In genomic region chr17:14455251-14455743, GRCm38 (mm10) we compare ENCODE assay signal across 11 mouse cellular contexts.
A peak's percentile ranks its signal among the peaks of the same experiment; 100 is the strongest.
DNase-seq lines count a peak whose midpoint lies in the region; ATAC-seq and TF ChIP-seq lines count a peak whose summit lies in the region.
"Had no signal": no experiment of that assay in that cellular context is flagged by ENCODE, and none has a peak within 500 bp of the region (broad histone marks: within the 10 kb centered on the region; RNA-seq: fewer than 3 reads in every experiment).

No protein-coding gene starts in this region.

- WGBS in forebrain, embryonic 15.5 days = 45% methylated on average over 8 of the region's 8 CpGs
- WGBS in stomach, postnatal 0 days = 42% methylated on average over 8 of the region's 8 CpGs

- no peaks in the 10 kb centered on the region for H3K27me3 ChIP-seq in forebrain, embryonic 15.5 days
- no peaks in the 10 kb centered on the region for H3K27me3 ChIP-seq in stomach, postnatal 0 days (ENCODE audit: control insufficient read depth, insufficient read depth, low read length)

- no peak overlapping the region for H3K9ac ChIP-seq in forebrain, embryonic 15.5 days (replicated peaks)
- no peak overlapping the region for H3K9ac ChIP-seq in stomach, postnatal 0 days (ENCODE audit: low read length)

- H3K36me3 ChIP-seq in forebrain, embryonic 15.5 days = no peaks in the 10 kb centered on the region
- no peaks in the 10 kb centered on the region for H3K36me3 ChIP-seq in stomach, postnatal 0 days (ENCODE audit: control insufficient read depth, insufficient read depth, low read length)
- H3K36me3 ChIP-seq: midbrain, embryonic 10.5 days had no signal

- no peak overlapping the region for H3K27ac ChIP-seq in forebrain, embryonic 15.5 days (replicated peaks)
- no peak overlapping the region for H3K27ac ChIP-seq in stomach, postnatal 0 days (replicated peaks)
- no peak overlapping the region for H3K27ac ChIP-seq in layer of hippocampus, adult 2 months
- H3K27ac ChIP-seq: kidney, postnatal 0 days; midbrain, embryonic 10.5 days had no signal

- no peak for TF ChIP-seq EP300 in stomach, postnatal 0 days (optimal IDR thresholded peaks at IDR 0.05)

- DNase-seq in testis, postnatal 10 days (ENCODE audit: low spot score) = peak; percentile 60
- DNase-seq in testis, postnatal 14 days (ENCODE audit: low spot score) = no peak
- peak; percentile 82 for DNase-seq in cerebellum, adult 9-10 months
- peak; percentile 18 for DNase-seq in stomach, postnatal 0 days (ENCODE audit: low spot score)
- no peak for DNase-seq in gastrocnemius, postnatal 14 days
- no peak for DNase-seq in layer of hippocampus, adult 2 months (ENCODE audit: low spot score in 2 of 2)
- no peak for DNase-seq in urinary bladder, postnatal 36 days (ENCODE audit: low spot score in 2 of 2)

- no peak overlapping the region for H3K4me2 ChIP-seq in forebrain, embryonic 15.5 days (replicated peaks)
- H3K4me2 ChIP-seq in stomach, postnatal 0 days (replicated peaks; ENCODE audit: low read depth) = no peak overlapping the region
- H3K4me2 ChIP-seq: heart, embryonic 11.5 days had no signal

- ATAC-seq in forebrain, embryonic 15.5 days (replicated peaks) = peak; percentile 57; the same call in 1 of the 2 replicates
- no peak for ATAC-seq in stomach, postnatal 0 days (ENCODE audit: low FRiP score, low TSS enrichment)

- no peak overlapping the region for H3K4me3 ChIP-seq in forebrain, embryonic 15.5 days
- H3K4me3 ChIP-seq in stomach, postnatal 0 days (ENCODE audit: low read depth, low read length) = no peak overlapping the region
- no peak overlapping the region for H3K4me3 ChIP-seq in layer of hippocampus, adult 2 months
- H3K4me3 ChIP-seq: midbrain, embryonic 10.5 days had no signal

- intact Hi-C loops in gastrocnemius, postnatal 14 days (cut with DNase I; ENCODE audit: low total_unique reads) = no loop called here

- TF ChIP-seq CTCF in stomach, postnatal 0 days (IDR thresholded peaks at IDR 0.05; ENCODE audit: low read depth) = no peak
- no peak for TF ChIP-seq CTCF in layer of hippocampus, adult 2 months (conservative IDR thresholded peaks at IDR 0.05)

- no peaks in the 10 kb centered on the region for H3K9me3 ChIP-seq in forebrain, embryonic 15.5 days
- H3K9me3 ChIP-seq in stomach, postnatal 0 days (ENCODE audit: control insufficient read depth, low read length) = no peaks in the 10 kb centered on the region
- H3K9me3 ChIP-seq: midbrain, embryonic 10.5 days had no signal

- peaks cover 6% of the 10 kb centered on the region for H3K4me1 ChIP-seq in forebrain, embryonic 15.5 days
- no peaks in the 10 kb centered on the region for H3K4me1 ChIP-seq in stomach, postnatal 0 days (replicated peaks; ENCODE audit: control insufficient read depth, insufficient read depth)

Comparison
In these comparisons a context has a peak if more than half of its experiments do, and no peak if none do; other contexts are left out.
1. DNase-seq: peak in testis, postnatal 10 days (single experiment), cerebellum, adult 9-10 months (single experiment) and stomach, postnatal 0 days (single experiment); none in testis, postnatal 14 days (single experiment), gastrocnemius, postnatal 14 days (single experiment), layer of hippocampus, adult 2 months (0 of 2) and urinary bladder, postnatal 36 days (0 of 2).